Mouse (Mus musculus) c-Kit-positive CD71-negative TER-119-negative erythroid progenitor cells, embryonic 14.5 days (primary cell): ENCODE data around the gene Znhit2.

ENCODE experiments used
- DNase-seq: peaks from one replicate; pipeline ENCODE4 v3.0.0-alpha.2; 2013; ENCODE audit warnings: low read depth

Gene Znhit2

GRCm38 (mm10) chr19:6046294-6047153, 14.5 kb upstream of the Znhit2 start, which contains the start of gene Syvn1:
Gene Syvn1 (plus strand): TSS chr19:6046576.
- DNase-seq = peak; percentile 87

- DNase-seq = no peak
Measured at GRCm38 (mm10) chr19:6047154-6047898, 13.7 kb upstream of the Znhit2 start.

- DNase-seq = no peak
Measured at GRCm38 (mm10) chr19:6047899-6048166, 13.2 kb upstream of the Znhit2 start.

- no peak for DNase-seq
Measured at GRCm38 (mm10) chr19:6048681-6049410, 12.1 kb upstream of the Znhit2 start.

- DNase-seq = no peak
Measured at GRCm38 (mm10) chr19:6052516-6052915, 8.5 kb upstream of the Znhit2 start.

- no peak for DNase-seq
Measured at GRCm38 (mm10) chr19:6054296-6054695, 6.7 kb upstream of the Znhit2 start.

- no peak for DNase-seq
Measured at GRCm38 (mm10) chr19:6056696-6057095, 4.3 kb upstream of the Znhit2 start.

GRCm38 (mm10) chr19:6057313-6058096, 3.5 kb upstream of the Znhit2 start, which contains the start of the genes Mrpl49 and Fau:
Gene Mrpl49 (minus strand): TSS chr19:6057785.
Gene Fau (plus strand): TSS chr19:6057844.
- DNase-seq = peak; percentile 94

GRCm38 (mm10) chr19:6058513-6058912, 2.5 kb upstream of the Znhit2 start:
- no peak for DNase-seq

GRCm38 (mm10) chr19:6058966-6059365, 2.0 kb upstream of the Znhit2 start:
- no peak for DNase-seq

GRCm38 (mm10) chr19:6061641-6062302, 780 bp downstream of the Znhit2 start:
- no peak for DNase-seq

- no peak for DNase-seq
Measured at GRCm38 (mm10) chr19:6062418-6062817, 1.4 kb downstream of the Znhit2 start.

- DNase-seq = no peak
Measured at GRCm38 (mm10) chr19:6063081-6063480, 2.1 kb downstream of the Znhit2 start.

- DNase-seq = no peak
Measured at GRCm38 (mm10) chr19:6066571-6066970, 5.6 kb downstream of the Znhit2 start.

GRCm38 (mm10) chr19:6067011-6067723, 6.2 kb downstream of the Znhit2 start:
- DNase-seq = peak; percentile 89

GRCm38 (mm10) chr19:6067724-6068415, 6.9 kb downstream of the Znhit2 start, which contains the start of gene Tm7sf2:
Gene Tm7sf2 (minus strand): TSS chr19:6068373.
- DNase-seq = peak; percentile 88

GRCm38 (mm10) chr19:6068951-6069350, 8.0 kb downstream of the Znhit2 start:
- DNase-seq = no peak

GRCm38 (mm10) chr19:6069851-6070250, 8.9 kb downstream of the Znhit2 start:
- no peak for DNase-seq

GRCm38 (mm10) chr19:6070571-6071250, 9.7 kb downstream of the Znhit2 start:
- DNase-seq = no peak
